Mouse (Mus musculus) monocyte, adult 2 months (primary cell): Measurements from ENCODE around the gene Scg5.

Experiments
- DNase-seq, 2 experiments: peaks; one replicate each; pipeline ENCODE4 v3.0.0; 2022; ENCODE audit warnings: low spot score in 2 of 2, low read depth in 1 of 2

Gene Scg5

GRCm38 (mm10) chr2:113828943-113829882, at the start of gene Scg5:
TSS of gene Scg5 (minus strand) at chr2:113829121.
- DNase-seq = no peak

DNA sequence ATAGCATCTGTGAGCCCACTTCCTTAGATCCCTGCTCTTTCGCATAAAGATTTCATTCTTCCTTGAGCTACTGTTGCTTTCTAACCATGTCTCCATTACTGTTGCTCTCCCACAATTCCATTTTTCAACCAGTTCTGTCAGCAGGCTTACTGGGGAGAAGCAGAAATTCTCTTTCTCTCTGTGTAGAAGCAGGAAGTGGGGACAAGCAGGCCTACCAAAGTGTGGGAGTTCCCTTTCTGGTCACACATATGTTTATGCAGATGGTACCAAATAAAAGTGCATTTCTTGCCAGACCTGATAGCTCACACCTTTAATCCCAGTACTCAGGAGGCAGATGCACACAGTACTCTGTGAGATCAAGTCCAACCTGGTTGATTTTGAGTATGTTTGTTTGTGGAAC, 41.2 kb upstream of the Scg5 start:
- DNase-seq = no peak

GRCm38 (mm10) chr2:113868404-113868803, 39.5 kb upstream of the Scg5 start:
- no peak for DNase-seq

GRCm38 (mm10) chr2:113866155-113866554, 37.2 kb upstream of the Scg5 start:
- DNase-seq = no peak

- no peak for DNase-seq
These were observed 20.2 kb upstream of the Scg5 start for GRCm38 (mm10) chr2:113849141-113849540.

- DNase-seq = peak; percentile 69 to 85
These were observed 19.6 kb upstream of the Scg5 start, which contains the start of gene Arhgap11a for GRCm38 (mm10) chr2:113848245-113849121. TSS of gene Arhgap11a (minus strand) at chr2:113848661.

- no peak for DNase-seq
These were observed 18.8 kb upstream of the Scg5 start for GRCm38 (mm10) chr2:113847678-113848244.

GRCm38 (mm10) chr2:113845081-113845480, 16.2 kb upstream of the Scg5 start:
- no peak for DNase-seq

- no peak for DNase-seq
These were observed 12.9 kb upstream of the Scg5 start for GRCm38 (mm10) chr2:113841656-113842437.

- no peak for DNase-seq
These were observed 10.6 kb upstream of the Scg5 start for GRCm38 (mm10) chr2:113839488-113839887.

DNA sequence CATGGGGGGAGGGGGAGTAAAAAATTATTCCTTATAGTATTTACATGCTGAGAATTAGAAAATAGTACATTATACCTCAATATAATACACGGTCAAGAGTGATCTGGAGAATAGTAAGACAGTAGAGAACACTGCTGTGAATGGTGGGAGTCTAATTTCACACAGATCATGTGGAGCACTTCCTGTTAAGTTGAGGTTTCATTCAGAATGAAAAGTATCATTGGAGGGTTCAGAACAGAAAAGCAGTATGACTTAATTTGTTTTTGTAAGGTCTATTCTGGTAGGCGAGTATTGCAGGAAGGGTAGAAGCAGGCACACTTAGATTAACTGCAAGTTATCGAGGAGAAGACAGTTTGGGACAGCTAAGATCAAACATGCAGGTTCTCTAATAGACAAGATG, 6.3 kb upstream of the Scg5 start:
- DNase-seq = no peak

GRCm38 (mm10) chr2:113828086-113828942, 607 bp downstream of the Scg5 start:
- no peak for DNase-seq

DNA sequence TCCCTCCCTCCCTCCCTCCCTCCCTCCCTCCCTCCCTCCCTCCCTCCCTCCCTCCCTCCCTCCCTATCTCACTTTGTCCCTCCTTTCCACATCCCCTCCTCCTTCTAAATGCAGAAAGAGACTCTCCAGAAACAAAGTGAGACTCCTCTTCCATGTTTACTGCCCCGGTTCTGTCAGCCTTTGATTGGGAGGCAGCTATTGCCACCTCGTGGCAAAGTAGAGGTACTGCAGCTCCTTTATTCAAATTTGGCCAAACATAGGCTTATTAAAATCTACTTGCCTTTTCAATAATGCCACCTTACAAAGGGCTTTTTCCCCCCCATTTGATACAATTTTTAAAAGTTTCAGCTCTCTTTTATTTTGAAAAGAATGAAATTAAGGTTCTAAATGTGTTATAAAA, 5.0 kb downstream of the Scg5 start:
- no peak for DNase-seq

GRCm38 (mm10) chr2:113822367-113822766, 6.6 kb downstream of the Scg5 start:
- DNase-seq = no peak

- no peak for DNase-seq
These were observed 7.7 kb downstream of the Scg5 start for GRCm38 (mm10) chr2:113821176-113821734.

DNA sequence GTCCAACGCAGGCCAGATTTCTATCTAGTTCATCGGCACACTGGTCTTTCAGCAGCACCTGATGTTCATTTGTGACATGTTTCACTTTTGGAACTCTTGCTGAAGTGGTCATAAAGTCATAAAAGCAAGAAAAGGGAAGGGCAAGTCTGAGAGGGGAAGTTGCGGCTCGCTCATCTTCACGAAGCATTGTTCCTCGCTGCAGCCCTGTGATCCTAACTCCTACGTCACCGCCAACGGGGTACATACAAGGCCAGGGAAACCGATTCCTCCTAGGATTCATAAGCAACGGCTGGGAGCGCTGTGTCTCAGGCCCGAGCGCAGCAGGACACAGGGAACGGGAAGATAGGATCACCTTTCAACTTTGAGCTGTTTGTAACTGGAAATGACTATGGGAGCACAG, 8.8 kb downstream of the Scg5 start:
- peak in 1 of 2 experiments; percentile 45 for DNase-seq

DNA sequence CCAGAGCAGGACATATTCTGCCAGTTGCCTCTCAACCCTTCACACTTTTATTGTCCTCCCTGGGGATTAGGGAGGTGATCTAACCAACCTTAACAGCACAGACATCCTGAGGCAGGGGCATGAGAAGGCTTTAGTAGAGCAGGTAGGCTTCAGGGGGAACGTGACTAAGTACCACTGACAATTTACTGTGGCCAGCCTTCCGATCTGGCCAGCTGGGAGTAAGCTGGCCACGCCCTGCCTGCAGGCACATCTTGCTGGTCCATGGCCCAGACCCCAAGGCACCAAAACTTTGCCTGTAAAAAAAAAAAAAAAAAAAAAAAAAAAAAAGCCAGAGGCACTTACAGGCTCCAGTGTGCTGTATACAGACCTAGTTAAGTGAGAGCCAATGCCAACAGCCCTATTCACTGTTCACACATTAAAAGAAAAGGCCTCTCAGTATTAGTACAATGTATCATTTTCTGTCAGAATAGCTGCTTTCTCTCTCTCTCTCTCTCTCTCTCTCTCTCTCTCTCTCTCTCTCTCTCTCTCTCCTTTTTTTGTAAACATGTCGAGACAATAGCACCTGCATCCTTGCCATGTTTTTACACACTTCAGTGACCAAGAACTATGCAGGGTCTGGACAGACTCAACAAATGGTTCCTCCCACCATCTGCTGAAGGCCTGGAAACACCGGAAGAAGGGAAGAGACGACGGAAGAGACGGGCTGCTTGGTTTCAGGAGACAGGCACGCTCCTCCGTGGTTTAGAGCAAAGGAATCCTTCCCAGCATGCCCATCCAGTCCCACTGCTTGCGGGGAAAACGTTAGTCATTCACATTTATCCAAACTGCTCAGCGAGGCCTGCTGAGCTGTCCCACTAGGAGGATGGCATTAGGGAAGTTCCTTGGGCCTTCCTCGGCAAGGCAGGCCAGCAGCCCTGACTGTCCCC, 11.0 kb downstream of the Scg5 start:
- no peak for DNase-seq

- DNase-seq = no peak
These were observed 21.3 kb downstream of the Scg5 start for GRCm38 (mm10) chr2:113807640-113808039.
